Mouse (Mus musculus): ENCODE data around the gene Slc16a7. TPM values are rescaled to one million over a fixed set of nuclear protein-coding genes. Genes with fewer than 3 reads are reported as not detected.
A peak's percentile ranks its signal among the peaks of the same experiment; 100 is the strongest.

Gene Slc16a7
- polyA plus RNA-seq, 1 experiment from 2014 or later: 5.6 TPM

DNA sequence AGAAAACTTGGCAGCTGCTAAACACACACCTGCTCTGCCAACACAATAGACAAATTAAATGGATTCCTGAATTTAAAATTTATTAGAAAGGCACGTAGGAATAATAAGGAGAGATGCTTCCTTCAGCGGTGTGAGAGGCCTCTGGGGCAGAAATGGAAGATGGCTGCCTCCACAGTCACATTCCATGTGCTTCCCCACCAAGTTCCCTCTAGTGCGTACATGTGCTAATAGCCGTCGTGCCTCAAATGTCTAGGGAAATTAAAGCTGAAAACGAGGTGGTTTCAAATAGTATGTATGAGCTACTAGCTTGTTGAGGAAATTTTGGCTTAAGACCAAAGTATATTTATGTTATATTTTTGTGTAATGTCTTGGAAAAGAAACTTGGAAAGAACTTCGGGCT, 36.5 kb downstream of the Slc16a7 start:
- Histone ChIP-seq H3K9me3 (no peaks in the 10 kb centered on the region), H3K27me3 (no peaks in the 10 kb centered on the region), H3K4me3 (no peak overlapping the region), H3K27ac (no peak overlapping the region), H3K9ac (no peak overlapping the region), H3K36me3 (no peaks in the 10 kb centered on the region), H3K4me2 (replicated peaks) (no peak overlapping the region), H3K4me1 (no peaks in the 10 kb centered on the region)
- ATAC-seq (ENCODE audit: insufficient number of reproducible peaks, insufficient read depth, low FRiP score, low TSS enrichment): no peak
- WGBS: 57% methylated on average over 7 of the region's 7 CpGs

DNA sequence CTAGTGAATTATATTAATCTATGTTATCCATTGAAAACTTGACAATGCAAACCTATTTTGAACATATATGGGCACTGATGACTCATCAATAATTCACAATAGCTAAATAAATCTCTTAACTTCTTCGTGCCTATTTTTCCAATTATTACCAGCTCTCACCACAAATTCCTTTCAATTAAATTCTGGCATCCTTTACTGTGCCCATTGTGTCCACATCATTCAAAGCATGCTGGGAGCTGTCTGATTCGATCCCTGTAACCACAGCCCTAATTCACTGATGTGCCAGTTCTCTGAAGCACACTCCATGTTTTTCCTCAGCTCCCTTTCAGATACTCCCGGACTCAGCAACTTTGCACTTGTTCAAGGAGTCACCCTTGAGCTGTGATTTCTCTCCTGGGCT, 41.1 kb downstream of the Slc16a7 start:
- H3K4me3 ChIP-seq: no peak overlapping the region
- H3K9me3 ChIP-seq: no peaks in the 10 kb centered on the region
- H3K4me2 ChIP-seq (replicated peaks): no peak overlapping the region
- no peaks in the 10 kb centered on the region for H3K27me3 ChIP-seq
- no peaks in the 10 kb centered on the region for H3K36me3 ChIP-seq
- no peak overlapping the region for H3K9ac ChIP-seq
- H3K4me1 ChIP-seq: no peaks in the 10 kb centered on the region
- WGBS: 77% methylated on average over 3 of the region's 3 CpGs
- ATAC-seq (ENCODE audit: insufficient number of reproducible peaks, insufficient read depth, low FRiP score, low TSS enrichment): no peak
- H3K27ac ChIP-seq: no peak overlapping the region

DNA sequence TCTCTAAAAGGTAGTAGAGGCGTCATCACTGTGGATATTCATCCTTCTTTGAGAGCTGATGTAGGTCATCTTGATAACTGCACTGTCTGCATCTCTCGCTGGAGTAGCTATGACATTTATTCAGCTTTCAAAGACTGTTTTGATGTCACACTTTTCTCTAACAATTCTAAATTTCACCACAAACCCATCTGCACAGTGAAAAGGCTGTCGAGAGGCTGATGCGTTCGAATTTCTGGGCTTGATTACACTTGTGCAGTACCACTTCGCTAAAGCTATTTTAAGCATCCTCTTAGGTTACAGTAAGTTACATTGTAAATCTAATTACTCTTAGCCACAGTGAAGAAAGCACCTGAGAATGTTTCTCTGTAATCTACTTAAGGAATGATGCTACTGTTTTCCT, 42.1 kb downstream of the Slc16a7 start:
- WGBS: 77% methylated on average over 6 of the region's 6 CpGs
- no peaks in the 10 kb centered on the region for H3K27me3 ChIP-seq
- H3K36me3 ChIP-seq: no peaks in the 10 kb centered on the region
- H3K27ac ChIP-seq: no peak overlapping the region
- H3K9me3 ChIP-seq: no peaks in the 10 kb centered on the region
- no peak overlapping the region for H3K4me2 ChIP-seq (replicated peaks)
- H3K9ac ChIP-seq: no peak overlapping the region
- no peak overlapping the region for H3K4me3 ChIP-seq
- H3K4me1 ChIP-seq: no peaks in the 10 kb centered on the region
- ATAC-seq (ENCODE audit: insufficient number of reproducible peaks, insufficient read depth, low FRiP score, low TSS enrichment): no peak

DNA sequence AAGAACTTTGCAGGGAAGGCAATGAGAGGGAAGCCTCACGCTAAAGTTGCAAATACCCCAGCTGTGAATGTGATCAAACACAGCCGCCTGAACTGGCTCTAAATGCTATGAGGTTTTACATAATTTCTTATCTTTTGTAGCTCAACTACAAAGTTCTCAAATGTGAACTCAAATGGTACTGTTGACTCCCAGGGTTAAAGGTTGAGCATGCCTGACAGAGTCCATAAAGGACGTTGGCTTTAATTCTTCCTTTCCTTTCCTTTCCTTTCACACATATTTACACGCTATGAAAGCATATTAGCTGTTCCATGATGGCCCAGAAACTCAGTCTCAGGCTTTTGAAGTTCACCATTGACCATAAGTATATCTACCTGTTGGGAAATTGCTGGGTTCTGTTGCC, 42.9 kb downstream of the Slc16a7 start:
- Histone ChIP-seq H3K36me3 (no peaks in the 10 kb centered on the region), H3K4me3 (no peak overlapping the region), H3K27ac (no peak overlapping the region), H3K9me3 (no peaks in the 10 kb centered on the region), H3K4me2 (replicated peaks) (no peak overlapping the region), H3K4me1 (no peaks in the 10 kb centered on the region), H3K9ac (no peak overlapping the region), H3K27me3 (no peaks in the 10 kb centered on the region)
- no peak for ATAC-seq (ENCODE audit: insufficient number of reproducible peaks, insufficient read depth, low FRiP score, low TSS enrichment)
- WGBS: 80% methylated on average over 4 of the region's 4 CpGs

DNA sequence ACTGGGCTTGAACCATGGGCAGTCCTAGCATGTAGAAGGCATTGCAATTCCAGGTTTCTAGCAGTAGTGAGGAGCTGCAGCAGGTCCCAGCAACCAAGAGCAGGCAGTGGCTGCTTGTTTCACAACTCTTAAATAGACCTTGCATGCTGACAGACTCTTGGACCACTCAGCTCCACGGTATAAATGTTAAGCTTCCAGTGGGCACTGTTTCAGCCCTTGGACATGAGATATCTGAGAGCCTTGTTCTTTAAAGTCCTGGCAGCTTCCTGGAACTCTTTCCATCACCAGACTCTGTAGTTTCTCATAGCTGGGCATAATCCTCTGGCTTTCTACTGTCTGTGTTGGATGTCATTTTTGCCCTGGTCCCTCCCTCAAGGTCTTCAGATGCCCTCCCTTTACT, 43.7 kb downstream of the Slc16a7 start:
- ATAC-seq (ENCODE audit: insufficient number of reproducible peaks, insufficient read depth, low FRiP score, low TSS enrichment): no peak
- H3K4me2 ChIP-seq (replicated peaks): no peak overlapping the region
- H3K36me3 ChIP-seq: no peaks in the 10 kb centered on the region
- WGBS: 88% methylated on average over 1 of the region's 1 CpGs
- H3K27me3 ChIP-seq: no peaks in the 10 kb centered on the region
- no peaks in the 10 kb centered on the region for H3K9me3 ChIP-seq
- no peak overlapping the region for H3K27ac ChIP-seq
- no peaks in the 10 kb centered on the region for H3K4me1 ChIP-seq
- H3K9ac ChIP-seq: no peak overlapping the region
- no peak overlapping the region for H3K4me3 ChIP-seq

DNA sequence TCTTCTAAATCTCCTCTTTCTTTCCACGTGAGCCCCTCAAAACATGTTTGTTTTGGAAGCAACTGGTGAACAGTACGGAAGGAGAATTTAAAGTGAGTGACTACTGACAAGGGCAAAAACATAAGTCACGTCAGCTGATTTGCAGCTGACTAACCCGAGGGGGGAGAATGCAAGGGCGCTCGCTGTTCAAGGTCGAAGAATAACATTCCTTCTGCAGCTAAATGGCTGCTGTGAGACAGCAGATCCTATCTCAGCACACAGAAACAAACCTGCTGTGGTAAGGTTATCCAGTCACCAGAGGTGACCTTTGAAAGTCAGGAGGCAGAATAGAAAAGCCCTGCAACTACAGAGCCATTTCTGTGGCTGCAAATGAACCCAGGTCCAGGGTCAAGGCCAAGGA, 47.1 kb downstream of the Slc16a7 start:
- no peak for ATAC-seq (ENCODE audit: insufficient number of reproducible peaks, insufficient read depth, low FRiP score, low TSS enrichment)
- Histone ChIP-seq H3K4me3 (no peak overlapping the region), H3K27ac (no peak overlapping the region), H3K4me1 (no peaks in the 10 kb centered on the region), H3K27me3 (no peaks in the 10 kb centered on the region), H3K9ac (no peak overlapping the region), H3K36me3 (no peaks in the 10 kb centered on the region), H3K4me2 (replicated peaks) (no peak overlapping the region), H3K9me3 (no peaks in the 10 kb centered on the region)
- WGBS: 48% methylated on average over 7 of the region's 7 CpGs

DNA sequence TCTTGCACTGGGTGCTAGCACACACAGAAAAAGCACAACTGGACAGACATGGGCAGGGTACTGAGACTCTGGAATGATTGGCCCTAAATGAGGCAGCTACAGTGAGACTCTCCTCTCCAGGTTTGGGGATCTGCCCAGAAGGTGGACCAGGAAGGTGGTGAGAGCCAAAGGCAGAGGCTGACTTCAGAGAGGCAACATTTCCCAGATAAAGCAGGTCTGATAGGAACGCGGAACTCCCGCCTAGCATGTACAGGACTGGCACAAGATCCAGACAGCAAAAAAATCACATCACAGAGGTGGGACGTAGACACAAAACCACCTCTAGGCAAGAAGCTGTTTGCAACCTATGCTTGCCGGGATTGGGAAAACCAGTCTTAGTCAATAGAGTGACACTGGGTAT, 55.5 kb downstream of the Slc16a7 start:
- Histone ChIP-seq H3K9ac (no peak overlapping the region), H3K27ac (no peak overlapping the region), H3K4me1 (peaks cover 7% of the 10 kb centered on the region; the same call in 1 of the 2 replicates), H3K36me3 (no peaks in the 10 kb centered on the region), H3K4me3 (no peak overlapping the region), H3K9me3 (no peaks in the 10 kb centered on the region), H3K27me3 (no peaks in the 10 kb centered on the region), H3K4me2 (replicated peaks) (no peak overlapping the region)
- WGBS: 90% methylated on average over 5 of the region's 5 CpGs
- no peak for ATAC-seq (ENCODE audit: insufficient number of reproducible peaks, insufficient read depth, low FRiP score, low TSS enrichment)

DNA sequence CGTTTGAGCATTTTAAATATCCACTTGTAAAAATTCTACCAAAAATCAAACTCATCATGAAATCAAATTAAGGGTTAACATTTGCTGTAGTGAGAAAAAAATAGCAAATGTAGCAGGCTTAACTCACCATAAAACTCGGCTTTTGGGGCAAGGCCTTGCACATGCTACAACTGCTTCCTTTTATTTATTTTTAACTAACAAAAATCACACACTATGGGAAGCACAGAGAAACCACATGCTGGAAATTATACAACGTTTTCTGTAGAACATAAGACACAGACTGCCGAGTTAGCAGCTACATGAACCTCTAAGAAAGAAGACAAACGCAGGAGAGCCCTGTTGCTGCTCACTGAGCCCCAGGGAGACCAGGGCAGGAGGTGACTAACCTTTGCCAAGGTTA, 57.9 kb downstream of the Slc16a7 start:
- H3K4me1 ChIP-seq: peaks cover 14% of the 10 kb centered on the region; the same call in 1 of the 2 replicates
- ATAC-seq (ENCODE audit: insufficient number of reproducible peaks, insufficient read depth, low FRiP score, low TSS enrichment): no peak
- no peaks in the 10 kb centered on the region for H3K36me3 ChIP-seq
- no peak overlapping the region for H3K4me2 ChIP-seq (replicated peaks)
- H3K27me3 ChIP-seq: no peaks in the 10 kb centered on the region
- 42% methylated on average over 5 of the region's 5 CpGs for WGBS
- 0 out of 2 replicates have a peak overlapping the region, but pooled peaks have one; percentile 30 for H3K27ac ChIP-seq
- no peak overlapping the region for H3K4me3 ChIP-seq
- no peaks in the 10 kb centered on the region for H3K9me3 ChIP-seq
- H3K9ac ChIP-seq: no peak overlapping the region

DNA sequence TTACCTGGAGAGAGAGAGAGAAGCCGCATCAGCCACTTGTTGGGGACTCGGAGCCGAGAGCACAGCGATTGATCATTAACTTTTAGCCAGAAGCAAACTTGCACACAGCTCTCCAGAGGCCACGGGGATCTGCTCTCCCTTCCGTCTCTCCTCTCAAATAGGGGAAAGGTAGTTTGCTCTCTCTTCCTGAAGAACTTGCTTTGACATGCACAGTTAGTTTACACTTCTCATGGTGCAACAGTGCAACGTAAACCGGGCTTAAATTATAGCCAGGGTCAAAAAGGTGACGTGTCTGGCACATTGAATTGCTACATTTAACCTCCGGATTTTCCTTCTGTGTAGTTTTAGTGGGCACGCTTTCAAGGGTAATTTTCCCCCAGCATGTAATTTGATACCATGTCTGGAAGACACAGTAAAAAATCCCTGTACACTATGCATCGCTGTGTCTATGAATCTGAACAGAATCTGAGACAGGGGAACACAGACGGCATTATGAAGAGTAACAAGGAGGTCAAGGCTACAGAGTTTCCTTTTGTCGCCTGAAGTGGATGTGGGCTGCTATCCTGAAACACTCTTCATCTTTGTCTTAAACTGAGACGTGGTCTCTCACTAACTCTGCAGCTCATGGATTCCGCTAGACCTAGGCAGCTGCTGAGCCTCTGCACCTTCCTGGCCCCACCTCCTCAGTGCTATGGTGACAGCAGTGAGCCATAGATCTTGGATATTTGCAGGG, 60.8 kb downstream of the Slc16a7 start:
- H3K27me3 ChIP-seq: no peaks in the 10 kb centered on the region
- H3K27ac ChIP-seq: peak overlapping the region; percentile 48; the same call in 1 of the 2 replicates
- 8% methylated on average over 16 of the region's 16 CpGs for WGBS
- peak overlapping the region; percentile 8; the same call in 1 of the 2 replicates for H3K4me3 ChIP-seq
- H3K36me3 ChIP-seq: no peaks in the 10 kb centered on the region
- ATAC-seq (ENCODE audit: insufficient number of reproducible peaks, insufficient read depth, low FRiP score, low TSS enrichment): peak; percentile 85
- no peaks in the 10 kb centered on the region for H3K9me3 ChIP-seq
- H3K9ac ChIP-seq: no peak overlapping the region
- H3K4me1 ChIP-seq: peaks cover 14% of the 10 kb centered on the region; the same call in 1 of the 2 replicates
- peak overlapping the region; percentile 38 for H3K4me2 ChIP-seq (replicated peaks)

DNA sequence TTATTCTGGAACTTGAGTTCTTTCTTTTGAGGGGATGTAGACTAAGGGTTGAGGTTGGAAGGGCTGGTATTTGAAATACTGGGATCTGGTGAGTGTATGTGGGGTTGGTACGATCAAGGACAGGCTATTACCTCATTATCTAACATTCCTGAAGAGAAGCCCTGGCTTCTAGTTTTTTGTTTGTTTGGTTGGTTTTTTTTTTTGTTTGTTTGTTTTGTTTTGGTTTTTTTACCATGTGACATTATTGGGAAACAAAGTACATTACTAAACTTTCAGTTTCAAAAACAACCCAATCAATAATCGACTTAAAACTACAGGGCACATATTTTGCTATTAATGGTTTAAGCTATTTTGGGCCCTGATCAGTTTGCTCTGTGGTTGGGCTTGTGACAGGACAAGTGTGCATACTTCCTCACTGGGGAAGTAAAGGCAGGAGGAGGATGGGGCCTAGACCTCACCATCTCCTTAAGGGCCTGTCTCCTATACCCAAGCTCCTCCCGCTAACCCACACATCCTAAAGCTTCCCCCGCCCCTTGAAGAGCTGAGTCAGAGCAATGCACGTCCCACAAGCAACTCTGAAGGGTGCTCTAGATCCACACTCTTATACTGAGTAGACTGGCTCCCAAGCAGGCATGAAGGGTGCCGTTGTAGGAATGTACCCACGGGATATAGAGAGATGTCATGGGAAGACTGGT, 64.2 kb downstream of the Slc16a7 start:
- H3K27me3 ChIP-seq: no peaks in the 10 kb centered on the region
- H3K9ac ChIP-seq: no peak overlapping the region
- H3K27ac ChIP-seq: no peak overlapping the region
- H3K4me2 ChIP-seq (replicated peaks): no peak overlapping the region
- no peak overlapping the region for H3K4me3 ChIP-seq
- peaks cover 12% of the 10 kb centered on the region; the same call in 1 of the 2 replicates for H3K4me1 ChIP-seq
- no peaks in the 10 kb centered on the region for H3K9me3 ChIP-seq
- no peaks in the 10 kb centered on the region for H3K36me3 ChIP-seq
- ATAC-seq (ENCODE audit: insufficient number of reproducible peaks, insufficient read depth, low FRiP score, low TSS enrichment): no peak
- 84% methylated on average over 7 of the region's 7 CpGs for WGBS

DNA sequence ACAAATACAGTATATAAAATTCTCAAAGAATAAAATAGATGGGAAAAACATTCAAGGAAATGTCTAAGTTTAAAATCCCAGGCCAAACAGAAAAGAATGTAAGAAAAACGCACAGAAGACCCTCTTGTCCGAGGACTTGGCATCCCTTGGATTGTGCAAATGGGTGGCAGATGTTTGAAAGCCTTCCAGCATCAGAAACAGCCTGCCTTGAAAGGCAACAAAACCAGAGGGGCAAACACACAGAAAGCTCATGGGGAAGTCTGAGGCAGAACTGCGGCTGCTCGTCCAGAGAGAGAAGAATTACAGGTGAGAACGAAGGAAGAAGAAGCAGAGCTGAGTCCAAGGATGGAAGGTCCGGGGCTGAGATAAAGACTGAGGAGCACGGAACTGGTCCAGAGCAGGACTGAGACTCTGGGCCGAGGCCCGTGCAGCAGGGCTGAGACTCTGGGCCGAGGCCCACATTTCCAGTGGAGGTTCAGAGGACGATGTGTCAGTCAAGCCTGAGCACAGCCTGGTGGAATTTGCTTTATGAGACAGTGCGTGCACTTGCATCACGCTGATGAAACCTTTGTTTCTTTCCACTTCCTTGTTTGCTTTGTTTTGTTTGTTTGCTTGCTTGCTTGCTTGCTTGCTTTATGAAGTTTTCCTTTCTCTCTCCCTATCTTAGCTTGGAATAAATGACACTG, 65.0 kb downstream of the Slc16a7 start:
- Histone ChIP-seq H3K36me3 (no peaks in the 10 kb centered on the region), H3K27ac (no peak overlapping the region), H3K4me3 (no peak overlapping the region), H3K4me1 (peaks cover 12% of the 10 kb centered on the region; the same call in 1 of the 2 replicates), H3K27me3 (no peaks in the 10 kb centered on the region), H3K4me2 (replicated peaks) (no peak overlapping the region), H3K9me3 (no peaks in the 10 kb centered on the region), H3K9ac (no peak overlapping the region)
- no peak for ATAC-seq (ENCODE audit: insufficient number of reproducible peaks, insufficient read depth, low FRiP score, low TSS enrichment)
- 77% methylated on average over 13 of the region's 13 CpGs for WGBS

Data from embryonic facial prominence, embryonic 12.5 days (tissue).